Mouse (Mus musculus) T-helper 17 cell (primary cell): ENCODE results near the gene B3galnt1.

ENCODE experiments used
- in situ Hi-C, 2 experiments: fragments of 300-600 bp; cut with MboI, MseI; formaldehyde crosslinking; loops; 1 replicate in 1 of 2; 2 replicates in 1 of 2; pipeline ENCODE4 v1.15.1; 2025; ENCODE audit warnings: high pct_unique_total_duplicates in 2 of 2

B3galnt1 gene

DNA sequence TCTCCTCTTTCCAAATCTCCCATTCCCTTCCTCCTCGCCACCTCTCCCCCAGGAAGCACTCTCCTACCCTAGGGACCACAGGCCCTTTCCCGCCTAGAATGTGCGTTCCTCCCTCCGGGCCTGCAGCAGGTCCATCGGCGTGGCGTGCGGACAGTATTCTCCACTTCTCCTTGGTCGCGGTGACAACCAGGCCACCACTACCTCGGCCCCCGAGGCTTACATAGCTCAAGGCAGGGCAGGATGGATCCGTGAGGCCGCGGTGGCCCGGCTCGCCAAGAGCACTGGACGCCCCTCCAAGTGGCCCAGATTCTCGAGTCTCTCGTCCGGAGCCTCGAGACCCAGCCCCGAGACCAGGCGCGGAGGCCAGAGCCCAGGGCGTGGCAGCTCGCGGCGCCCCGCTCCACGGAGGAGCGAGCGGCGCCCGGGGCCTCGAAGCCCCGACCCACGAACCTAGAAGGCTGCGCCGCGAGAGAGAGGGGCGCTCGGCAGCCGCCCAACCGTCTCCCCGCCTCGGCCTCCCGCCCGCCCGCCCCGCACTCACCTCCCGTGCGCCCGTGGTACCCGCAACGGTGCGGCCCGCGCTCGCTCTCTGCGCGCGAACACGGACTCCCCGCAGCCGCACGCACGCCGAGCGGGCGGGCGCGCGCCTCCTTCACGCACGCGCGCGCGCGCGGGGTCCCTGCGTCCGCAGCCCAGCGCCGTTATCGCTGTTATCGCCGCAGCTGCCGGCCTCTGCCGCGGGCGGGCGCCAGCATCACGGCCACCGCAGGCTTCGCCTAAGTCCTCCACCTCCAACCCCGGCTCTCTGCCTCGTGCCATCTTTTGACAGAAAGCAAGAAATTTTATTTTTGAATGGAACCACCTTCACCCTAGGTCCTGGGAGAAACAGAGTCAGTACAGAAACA lies at the start of gene B3galnt1:
Gene B3galnt1 (minus strand): TSS at position 700 of the 905 bp plus-strand sequence.
- in situ Hi-C loops, result no loop called here

DNA sequence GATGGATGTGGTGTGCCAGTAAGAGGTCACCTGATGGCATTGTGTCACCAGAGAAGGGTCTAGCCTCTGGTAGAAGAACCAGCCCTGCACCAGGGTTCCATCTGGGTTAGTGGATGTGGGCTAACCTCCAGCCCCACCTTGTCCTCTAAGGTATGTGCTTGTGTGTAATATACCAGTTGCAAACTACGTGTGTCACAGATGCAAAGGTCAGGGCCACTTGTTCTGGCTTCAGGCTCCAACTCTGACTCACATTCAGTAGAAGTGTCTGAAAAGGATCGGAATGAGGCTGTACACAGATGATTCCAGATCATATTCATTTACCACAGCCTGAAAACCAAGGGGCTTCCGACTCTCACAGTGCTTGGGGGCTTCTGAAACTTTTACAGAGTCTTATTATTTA lies 35.8 kb upstream of the B3galnt1 start:
- in situ Hi-C loops, result loop anchor here in 1 of 2 experiments (10.0 kb wide), 1 partner anchor 1580 kb away; no protein-coding TSS in a partner anchor

DNA sequence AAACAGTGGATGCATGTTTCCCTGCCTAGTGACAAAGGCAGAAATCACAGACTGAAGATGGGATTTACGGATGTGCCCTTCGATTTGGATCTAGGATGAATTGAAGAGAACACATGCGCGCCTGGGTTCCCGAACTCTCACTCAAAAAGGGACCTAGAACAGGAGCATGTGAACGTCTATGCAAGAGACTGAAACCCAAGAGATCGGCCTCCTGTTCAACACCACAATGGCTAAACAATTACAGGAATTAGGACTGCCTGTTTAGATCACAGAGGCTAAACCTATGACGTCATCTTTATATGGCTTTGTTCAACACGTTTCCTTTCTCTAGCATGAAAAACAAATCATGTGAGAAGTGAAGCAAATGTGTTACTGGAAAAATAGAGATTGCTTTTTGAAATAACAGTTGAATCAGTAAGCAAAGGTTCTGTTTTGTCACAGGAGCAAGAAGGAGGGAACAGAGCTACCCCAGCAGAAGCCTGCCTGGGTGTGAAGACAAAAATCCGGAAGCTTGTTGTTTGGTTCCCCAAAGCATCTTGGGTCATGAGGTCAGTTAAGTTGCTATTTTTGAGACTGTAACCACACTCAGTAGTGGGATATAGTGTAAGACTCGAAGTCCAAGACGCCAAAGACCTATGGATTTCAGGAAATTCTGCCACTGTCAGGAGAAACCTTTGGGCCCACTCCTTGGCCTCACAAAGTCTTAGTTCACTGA lies 35.1 kb upstream of the B3galnt1 start:
- in situ Hi-C loops, result loop anchor here in 1 of 2 experiments (10.0 kb wide), 1 partner anchor 1579 kb away; no protein-coding TSS in a partner anchor

DNA sequence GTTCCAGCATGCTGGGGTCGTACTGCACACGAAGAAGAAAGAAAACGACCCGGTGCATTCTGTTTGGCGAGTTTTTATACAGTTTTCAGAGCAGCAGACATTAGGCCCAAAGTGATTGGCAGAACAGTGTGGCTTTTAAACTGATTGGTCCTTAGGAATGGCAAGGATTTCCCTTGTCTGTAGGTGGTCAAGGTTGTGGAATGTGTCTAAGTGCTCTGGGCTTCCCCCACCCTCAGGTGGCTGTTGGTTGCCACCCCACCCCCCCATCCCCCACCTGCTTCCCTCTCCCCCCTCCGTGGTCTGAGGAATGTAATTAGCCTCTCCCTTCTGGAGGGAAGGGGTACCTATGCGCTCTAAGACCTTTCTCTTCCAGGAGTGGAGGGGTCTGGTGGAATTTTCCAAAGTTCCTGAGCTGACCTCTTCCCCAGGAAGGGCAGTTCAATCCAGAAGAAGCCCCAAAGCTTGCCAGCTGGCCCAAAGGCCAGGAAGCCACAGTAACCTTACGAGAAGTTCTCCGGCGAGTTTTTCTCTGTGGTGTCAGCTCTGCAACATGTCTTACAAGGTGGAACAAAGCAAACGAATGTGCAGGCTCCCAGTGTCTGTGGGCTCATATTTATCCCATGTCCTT lies 28.3 kb upstream of the B3galnt1 start:
- in situ Hi-C loops, result no loop called here

DNA sequence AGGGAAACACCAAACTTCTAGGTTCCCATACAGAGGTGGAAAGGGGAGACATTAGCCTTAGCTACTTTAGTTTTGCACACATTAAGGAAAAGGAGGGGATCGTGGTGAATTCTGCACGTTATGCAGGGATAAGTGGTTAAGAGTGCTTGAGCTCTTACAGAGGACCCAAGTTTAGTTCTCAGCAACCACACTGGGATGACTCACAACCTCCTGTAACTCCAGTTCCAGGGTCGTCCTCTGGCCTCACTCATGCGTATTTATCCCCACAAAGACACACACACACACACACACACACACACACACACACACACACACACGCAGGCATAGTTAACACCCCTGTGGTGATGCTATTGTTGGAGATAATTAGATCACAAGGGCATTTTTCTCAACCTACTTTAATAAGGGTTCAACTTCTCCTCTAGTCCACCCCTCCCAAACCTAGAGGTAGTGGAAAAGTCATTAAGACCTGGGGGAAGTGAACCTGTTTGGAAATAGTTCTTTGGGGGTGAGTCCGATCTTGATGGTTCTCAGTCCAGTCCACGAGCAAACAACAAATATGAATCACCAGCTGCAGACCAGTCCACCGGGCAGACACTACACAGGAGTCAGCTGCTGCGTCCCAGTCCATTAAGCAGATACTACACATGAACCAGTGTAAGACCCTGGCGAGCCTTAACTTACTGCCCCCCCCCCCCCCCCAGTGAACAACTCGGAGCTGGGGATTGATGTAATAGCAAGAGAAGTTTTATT lies 27.6 kb upstream of the B3galnt1 start:
- in situ Hi-C loops, result no loop called here

DNA sequence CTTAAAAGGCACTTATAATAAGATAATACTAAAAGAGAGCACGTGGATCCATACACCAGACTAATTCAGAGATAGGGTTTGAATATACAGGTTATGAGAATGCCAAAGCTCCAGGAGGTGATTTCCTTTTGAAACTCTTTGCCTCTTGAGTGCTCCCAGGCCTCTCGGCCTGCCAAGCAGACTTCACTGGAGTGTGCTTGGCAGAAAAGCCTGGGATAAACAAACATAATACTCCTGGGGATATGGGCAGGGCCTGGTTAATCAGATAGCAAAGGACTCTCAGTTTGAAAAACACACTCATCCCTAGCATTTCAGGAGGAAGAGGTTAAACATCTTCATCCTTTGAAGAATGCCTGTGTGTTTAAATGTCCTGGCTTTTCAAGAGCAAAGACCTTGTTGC lies 25.4 kb upstream of the B3galnt1 start:
- in situ Hi-C loops, result no loop called here

DNA sequence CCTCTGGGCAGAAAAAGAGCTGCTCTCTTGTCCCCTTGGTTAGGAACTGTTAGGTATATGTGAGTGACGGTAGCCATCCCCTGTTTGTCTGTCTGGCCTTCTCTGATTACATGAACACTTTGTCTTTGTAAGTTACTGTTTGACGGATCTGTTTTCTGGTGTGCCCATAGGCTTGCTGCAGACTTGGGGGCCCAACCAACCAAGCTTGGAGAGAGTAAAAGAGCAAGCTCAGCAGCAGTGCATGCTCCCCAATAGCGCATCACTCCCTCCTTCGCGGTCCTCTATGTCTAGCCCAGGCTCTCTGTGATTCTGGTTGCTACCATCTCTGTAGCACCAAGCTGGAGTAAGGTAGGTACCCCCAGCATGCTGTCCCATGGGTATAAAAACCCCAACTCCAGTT lies 9.1 kb upstream of the B3galnt1 start:
- in situ Hi-C loops, result no loop called here

DNA sequence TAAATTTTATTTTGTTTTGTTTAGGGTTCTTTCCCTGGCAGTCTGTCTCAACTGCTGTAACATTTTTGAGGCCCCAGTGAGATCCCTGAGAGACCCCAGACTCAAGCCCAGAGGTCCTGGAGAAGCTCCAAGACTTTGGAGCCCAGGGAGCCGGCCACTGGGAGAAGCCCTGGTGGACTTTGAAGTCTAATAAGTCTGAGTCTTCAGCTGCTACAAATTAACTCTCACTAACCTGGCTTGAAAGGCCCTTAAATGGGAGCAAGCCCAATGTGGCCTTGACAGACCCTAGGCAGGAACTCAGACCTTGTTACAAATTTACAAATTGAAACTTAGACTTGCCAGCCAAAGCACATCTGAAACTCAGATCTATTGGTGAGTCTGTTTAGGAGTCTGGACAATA lies 8.7 kb upstream of the B3galnt1 start:
- in situ Hi-C loops, result no loop called here

DNA sequence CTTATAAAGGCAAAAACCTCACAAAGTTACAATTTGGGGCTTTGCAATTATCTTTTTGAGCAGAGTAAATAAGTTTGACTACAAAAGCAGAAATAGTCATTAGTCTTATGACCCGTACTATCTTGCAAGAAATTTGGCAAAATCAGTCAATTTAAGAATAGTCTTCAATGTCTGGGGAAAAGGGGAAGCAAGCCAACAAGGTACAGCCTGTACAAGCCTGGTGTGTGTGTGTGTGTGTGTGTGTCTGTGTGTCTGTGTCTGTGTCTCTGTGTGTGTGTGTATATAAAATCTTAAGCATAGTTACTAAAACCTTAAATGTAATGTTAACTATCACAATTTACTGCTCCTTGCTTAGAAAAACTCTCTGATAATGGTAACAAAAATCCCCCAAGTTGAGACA lies 8.2 kb upstream of the B3galnt1 start:
- in situ Hi-C loops, result no loop called here

DNA sequence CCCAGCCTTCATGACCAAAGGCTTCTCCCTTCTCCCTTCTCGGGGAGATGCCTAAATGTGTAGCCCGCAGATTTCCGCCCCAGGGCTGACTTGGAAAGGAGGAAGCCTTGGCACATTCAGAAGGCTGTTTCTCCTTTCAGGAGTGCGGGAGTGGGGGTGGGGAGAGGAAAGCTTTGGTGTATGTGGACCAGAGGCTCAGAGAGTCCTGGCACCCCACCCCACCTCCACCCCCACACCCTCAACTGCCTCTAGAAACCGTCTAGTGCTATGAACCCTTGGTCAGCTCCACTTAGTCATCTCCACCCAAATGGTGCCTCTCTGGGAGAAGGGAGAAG lies 373 bp upstream of the B3galnt1 start:
- in situ Hi-C loops, result no loop called here

DNA sequence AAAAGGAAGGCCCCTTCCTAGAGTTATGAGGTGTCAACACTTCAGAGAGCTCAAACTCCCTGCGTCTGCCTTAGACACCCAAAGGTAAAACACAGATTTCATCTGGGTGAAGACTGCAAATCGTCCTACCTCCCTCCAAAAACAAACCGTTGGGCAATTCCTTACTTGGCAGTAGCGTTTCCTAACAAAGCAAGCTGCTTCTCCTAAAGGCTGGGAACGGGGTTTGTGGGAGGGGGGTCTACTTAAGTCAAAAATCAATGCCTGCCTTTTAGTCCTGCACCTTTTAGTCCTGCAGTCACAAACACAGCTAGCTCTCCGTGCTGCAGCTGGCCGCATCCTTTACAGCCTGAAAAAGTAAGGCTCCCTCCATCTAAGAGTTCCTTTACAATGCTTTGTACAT lies 944 bp downstream of the B3galnt1 start:
- in situ Hi-C loops, result no loop called here

DNA sequence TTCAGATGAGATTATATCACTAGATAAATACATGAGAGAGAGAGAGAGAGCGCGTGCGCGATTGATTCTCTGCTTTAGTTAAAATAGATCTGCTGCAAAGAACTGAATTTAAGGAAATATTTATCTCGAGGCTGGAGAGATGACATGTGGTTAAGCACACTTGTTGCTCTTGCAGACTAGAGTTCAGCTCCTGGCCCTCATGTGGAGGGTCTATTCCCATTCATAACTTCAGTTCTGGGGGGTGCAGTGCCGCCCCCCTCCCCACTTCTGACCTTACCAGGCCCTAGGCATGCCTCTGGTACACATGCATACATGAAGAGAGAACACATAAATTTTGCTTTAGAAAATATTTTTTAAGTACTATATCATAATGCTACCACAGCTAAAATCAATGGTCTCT lies 1.5 kb downstream of the B3galnt1 start:
- in situ Hi-C loops, result no loop called here

DNA sequence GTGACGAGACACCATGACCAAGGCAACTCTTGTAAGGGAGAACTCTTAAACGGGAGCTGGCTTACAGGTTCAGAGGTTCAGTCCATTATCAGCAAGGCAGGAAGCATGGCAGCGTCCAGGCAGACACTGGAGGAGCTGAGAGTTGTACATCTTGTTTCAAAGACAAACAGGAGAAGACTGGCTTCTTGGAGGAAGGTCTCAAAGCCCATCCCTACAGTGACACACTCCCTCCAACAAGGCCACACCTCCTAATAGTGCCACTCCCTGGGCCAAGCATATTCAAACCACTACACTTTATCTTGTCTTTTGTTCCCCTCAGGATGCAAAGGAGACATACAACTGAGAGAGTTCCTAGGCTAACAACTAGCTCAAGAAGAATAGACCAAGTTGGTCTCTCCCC lies 2.6 kb downstream of the B3galnt1 start:
- in situ Hi-C loops, result no loop called here

DNA sequence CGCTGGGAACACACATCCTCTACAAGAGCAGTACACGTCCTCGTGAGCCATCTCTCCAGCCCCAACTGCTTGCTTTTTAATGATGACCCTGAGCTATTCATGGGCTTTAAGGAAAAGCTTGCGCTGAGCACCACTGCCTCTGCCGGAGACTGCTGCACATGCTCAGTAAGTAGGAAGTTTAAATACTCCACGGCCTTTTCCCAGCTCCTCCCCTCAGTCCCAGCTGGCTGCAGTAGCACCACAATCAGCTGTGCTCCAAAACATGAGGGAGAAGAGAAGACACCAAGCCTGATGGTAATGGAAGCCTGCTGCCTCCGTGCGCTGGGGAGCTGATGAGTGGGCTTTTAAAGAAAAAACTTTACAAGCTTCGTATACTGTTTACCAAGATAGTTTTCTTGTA lies 4.7 kb downstream of the B3galnt1 start:
- in situ Hi-C loops, result no loop called here

DNA sequence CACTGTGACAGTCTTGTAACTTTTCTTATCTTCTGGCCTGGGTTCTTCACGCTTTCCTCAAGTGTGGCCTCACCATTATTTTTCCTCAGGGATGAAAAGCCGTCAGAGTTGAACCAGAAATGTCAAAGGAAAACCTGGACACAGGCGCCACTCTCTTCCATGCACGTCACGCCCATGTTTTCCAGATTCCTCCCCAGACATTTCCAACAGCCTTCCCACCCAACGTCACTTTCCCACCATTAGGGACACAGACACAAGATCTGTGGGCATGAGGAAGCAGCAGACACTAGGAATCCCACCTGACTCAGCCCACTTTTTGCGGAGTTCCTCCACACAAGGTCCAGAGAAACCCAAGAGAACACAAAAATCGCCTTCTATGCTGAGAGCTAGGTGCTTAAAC lies 5.3 kb downstream of the B3galnt1 start:
- in situ Hi-C loops, result no loop called here

DNA sequence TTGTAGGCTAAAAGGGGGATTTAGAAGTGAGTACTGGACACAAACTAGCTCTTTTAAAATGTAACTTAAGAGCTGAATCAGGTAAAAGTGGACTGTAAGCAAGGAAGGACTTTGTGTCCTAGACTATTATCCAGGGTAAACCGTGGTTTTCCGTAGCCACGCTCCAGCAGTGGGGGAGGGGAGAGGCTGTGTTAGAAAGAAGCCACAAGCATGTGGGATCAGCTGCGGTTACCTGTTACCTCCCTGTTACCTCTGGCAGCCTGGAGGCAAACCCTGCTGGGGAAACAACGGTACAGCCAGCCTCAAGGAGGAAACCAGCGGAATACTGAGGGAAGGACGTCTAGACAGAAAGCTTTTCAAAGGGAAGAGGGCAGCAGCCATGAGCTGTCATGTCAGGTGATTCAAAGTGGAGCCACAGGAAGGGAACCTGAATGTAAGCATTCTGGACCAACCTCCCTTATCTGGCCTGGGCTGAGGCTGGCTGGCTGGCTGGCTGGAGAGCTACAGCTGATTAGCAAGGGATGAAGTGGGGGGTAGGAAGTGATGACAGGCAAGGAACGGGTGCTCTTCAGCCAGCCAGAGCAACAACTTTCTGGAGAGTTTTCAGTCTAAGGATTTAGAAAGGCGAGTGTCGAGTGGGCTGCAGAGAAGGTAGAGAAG lies 10.5 kb downstream of the B3galnt1 start:
- in situ Hi-C loops, result no loop called here

DNA sequence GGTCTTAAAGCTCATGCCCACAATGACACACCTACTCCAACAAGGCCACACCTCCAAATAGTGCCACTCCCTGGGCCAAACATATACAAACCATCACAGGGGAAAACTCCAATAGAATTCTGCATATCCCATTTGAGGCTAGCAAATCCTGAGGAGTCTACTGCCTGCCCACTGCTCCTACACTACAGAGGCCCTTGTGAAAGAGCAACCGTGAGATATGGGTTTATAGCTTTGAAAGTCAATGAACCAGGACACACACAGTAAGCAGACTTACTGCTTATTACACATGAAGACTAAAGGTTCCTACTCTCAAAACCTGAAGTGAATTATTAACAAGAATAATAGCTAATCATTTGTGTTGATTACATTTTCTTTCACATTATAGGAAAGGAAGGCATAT lies 15.0 kb downstream of the B3galnt1 start:
- in situ Hi-C loops, result no loop called here

DNA sequence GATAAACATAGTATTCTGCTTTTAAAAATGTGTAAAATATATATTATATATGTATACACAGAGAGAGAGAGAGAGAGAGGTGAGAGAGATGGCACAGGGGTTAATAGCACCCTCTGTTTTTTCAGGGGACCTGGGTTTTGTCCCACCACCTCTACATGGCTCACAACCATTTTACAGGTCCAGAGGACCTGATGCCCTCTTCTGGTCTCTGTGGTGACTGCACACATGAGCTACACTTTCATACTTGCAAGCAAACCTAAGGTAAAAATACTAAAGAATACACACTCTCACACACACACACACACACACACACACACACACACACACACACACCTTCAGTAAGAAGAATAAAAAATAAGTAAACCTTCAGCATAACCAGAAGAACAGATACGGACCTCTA lies 20.0 kb downstream of the B3galnt1 start:
- in situ Hi-C loops, result no loop called here

DNA sequence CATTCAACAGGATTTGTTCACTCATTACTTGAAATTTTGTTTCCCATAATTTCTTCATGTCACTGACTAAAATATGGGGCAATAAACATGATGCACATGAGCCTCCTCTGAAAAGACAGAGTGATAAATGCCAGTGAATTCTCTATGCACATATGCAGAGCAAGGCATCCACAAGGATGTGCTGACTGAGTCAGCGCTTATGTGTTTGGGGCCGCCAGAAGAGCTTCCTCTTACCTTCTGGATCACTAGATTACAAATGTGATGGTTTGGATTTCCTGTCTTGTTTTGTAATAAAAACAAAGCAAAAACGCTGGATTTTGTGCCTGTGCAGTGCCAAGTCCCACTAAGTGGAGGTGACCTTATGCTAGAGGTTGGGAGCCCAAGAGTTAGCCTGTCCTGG lies 22.0 kb downstream of the B3galnt1 start:
- in situ Hi-C loops, result no loop called here

DNA sequence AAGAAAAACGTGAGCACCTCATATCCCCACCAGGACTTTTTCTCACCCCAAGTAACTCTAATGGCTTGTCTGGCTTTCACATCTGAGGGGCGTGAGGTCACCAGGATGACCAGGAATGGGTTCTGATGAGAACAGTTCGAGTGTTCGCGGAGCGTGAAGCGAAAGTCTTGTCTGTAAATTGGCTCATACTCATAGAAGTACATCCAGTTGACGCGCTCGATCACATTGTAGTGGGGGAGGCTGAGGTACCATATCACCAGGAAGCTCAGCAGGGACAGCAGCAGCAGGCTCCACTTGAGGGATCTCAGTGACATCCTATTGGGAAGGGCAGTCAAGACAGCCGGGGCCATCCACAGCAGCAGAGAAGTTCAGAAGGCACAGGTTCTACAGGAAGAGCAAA lies 23.2 kb downstream of the B3galnt1 start:
- in situ Hi-C loops, result no loop called here

DNA sequence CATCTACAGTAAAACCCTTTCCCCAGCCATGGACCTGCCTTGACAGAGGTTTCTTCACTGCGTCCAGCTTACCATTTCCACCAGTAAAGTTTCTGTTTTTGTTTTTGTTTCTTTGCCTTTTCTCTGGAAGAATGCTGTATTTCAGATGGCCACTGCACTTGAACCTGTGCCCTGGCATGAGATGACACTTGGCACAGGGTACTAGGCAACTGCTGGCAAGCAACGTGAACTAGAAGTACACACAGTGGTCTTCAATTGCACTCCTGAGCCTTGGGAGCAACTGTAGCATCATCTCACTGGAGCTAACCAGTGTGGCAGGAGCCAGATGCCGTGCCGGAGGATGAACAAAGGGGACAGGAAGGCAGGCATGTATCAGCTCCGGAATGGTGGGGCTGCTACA lies 26.2 kb downstream of the B3galnt1 start:
- in situ Hi-C loops, result no loop called here
